Mouse (Mus musculus) megakaryocyte, embryonic 14.5 days (primary cell): ENCODE results near the gene Irs3. TPM values are rescaled to one million over a fixed set of nuclear protein-coding genes. Genes with fewer than 3 reads are reported as not detected.

Source experiments
- H3K27me3 ChIP-seq: replicated peaks from 2 replicates; pipeline ENCODE3; 2012; ENCODE audit warnings: inconsistent platforms
- H3K36me3 ChIP-seq: replicated peaks from 2 replicates; pipeline ENCODE3; 2012; ENCODE audit warnings: low read length, inconsistent platforms, mixed read lengths
- H3K4me1 ChIP-seq: 2 replicates; pipeline ENCODE4 v1.6.1; 2012; ENCODE audit warnings: inconsistent platforms
- H3K4me3 ChIP-seq: replicated peaks from 2 replicates; pipeline ENCODE3; 2012; ENCODE audit warnings: moderate library complexity, mild to moderate bottlenecking, inconsistent platforms
- H3K9me3 ChIP-seq: 2 replicates; pipeline ENCODE4 v1.6.1; 2012; ENCODE audit warnings: inconsistent platforms
- FLI1 ChIP-seq: IDR thresholded peaks from 2 replicates; pipeline ENCODE4 v1.6.1; 2012; ENCODE audit warnings: low read length, inconsistent platforms, mixed read lengths
- GATA1 ChIP-seq: IDR thresholded peaks from 3 replicates; pipeline ENCODE4 v1.6.1; 2012; ENCODE audit warnings: mixed read lengths, low read length, inconsistent platforms, borderline replicate concordance
- polyA plus RNA-seq: library from polyadenylated mRNA; stranded (reverse); fragments of >175 nt; gene quantifications from 2 replicates; pipeline ENCODE4 v1.2.3, GENCODE M21; 2012; ENCODE audit warnings: low replicate concordance; ENCODE audit not compliant: insufficient read depth

The Irs3 gene
- polyA plus RNA-seq, 1 experiment = not detected

DNA sequence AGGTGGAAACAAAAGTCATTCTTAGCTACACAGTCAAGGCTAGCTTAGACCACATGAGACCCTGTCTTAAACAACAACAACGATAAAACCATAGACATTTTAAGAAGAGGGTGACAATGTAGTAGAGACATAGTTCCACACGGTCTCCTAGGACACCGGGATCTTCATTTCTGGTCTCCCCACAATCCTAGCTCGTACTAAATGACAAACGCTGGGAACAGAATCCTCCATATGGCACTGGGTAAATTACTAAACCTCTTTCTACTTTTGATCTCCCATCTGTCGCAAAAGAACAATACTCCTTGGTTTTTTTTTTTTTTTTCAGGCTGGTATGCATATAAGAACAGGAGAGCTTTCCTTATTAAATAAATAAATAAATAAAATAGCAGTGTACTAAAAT lies 37.0 kb upstream of the Irs3 start:
- TF ChIP-seq GATA1 (no peak), FLI1 (no peak)
- Histone ChIP-seq H3K4me3 (peak overlapping the region; percentile 54), H3K4me1 (peaks cover 80% of the 10 kb centered on the region), H3K36me3 (peaks cover 46% of the 10 kb centered on the region), H3K27me3 (no peaks in the 10 kb centered on the region), H3K9me3 (no peaks in the 10 kb centered on the region)

DNA sequence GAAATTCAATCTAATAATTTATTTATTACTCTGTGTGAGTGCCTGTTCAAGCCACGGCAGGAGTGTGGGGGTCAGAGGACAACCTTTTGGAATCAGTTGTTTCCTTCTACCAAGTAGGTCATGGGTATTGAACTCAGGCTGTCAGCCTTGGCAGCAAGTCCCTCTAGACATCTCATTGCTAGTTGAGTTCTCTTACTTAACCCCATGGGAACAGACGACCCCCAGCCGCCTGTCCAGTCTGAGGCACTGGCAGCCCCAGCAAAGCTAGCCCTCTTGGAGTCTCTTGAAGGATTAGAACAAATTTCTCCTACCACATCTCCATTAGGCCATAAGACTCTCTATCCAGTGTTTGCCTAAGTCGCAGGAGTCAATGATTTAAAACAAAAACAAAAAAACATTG lies 34.2 kb upstream of the Irs3 start:
- Histone ChIP-seq H3K27me3 (no peaks in the 10 kb centered on the region), H3K36me3 (peaks cover 67% of the 10 kb centered on the region), H3K4me1 (peaks cover 69% of the 10 kb centered on the region), H3K9me3 (no peaks in the 10 kb centered on the region), H3K4me3 (no peak overlapping the region)
- no peak for TF ChIP-seq GATA1
- no peak for TF ChIP-seq FLI1

DNA sequence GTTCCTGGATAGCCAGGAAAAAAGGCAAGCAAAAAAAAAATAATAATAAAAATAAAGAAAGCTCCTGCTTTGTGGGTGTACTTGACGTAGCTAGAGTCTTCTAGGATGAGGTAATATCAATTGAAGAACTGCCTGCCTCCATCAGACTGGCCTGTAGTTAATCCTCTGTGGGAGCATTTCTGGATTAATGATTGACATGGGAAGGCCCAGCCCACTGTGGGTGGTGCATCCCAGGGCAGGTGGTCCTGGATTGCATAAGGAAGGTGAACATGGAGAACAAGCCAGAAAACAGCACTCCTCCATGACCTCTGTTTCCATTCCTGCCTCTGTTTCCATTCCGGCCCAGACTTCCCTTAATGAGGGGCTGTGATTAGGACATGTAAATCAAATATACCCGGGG lies 33.2 kb upstream of the Irs3 start:
- TF ChIP-seq GATA1 (no peak), FLI1 (no peak)
- Histone ChIP-seq H3K27me3 (no peaks in the 10 kb centered on the region), H3K36me3 (peaks cover 76% of the 10 kb centered on the region), H3K4me3 (no peak overlapping the region), H3K4me1 (peaks cover 76% of the 10 kb centered on the region), H3K9me3 (no peaks in the 10 kb centered on the region)

DNA sequence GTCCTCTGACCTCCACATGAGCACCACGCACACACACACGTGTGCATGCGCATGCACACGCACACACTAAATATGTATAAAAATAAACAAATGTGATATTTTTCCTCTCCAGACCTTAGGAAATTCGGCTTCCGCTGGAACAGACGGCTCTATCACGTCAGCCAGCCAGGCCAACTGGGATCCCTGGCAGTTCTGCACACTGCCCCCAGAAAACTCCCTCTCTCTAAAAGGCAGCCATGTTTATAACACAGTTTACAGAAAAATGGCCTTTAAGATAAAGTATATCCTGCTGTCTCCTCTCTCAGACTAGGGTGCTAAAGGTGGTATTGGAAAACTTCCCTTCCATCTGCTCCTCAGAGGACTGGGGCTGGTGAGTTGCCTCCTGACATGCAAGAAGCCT lies 32.3 kb upstream of the Irs3 start:
- TF ChIP-seq GATA1 (no peak), FLI1 (no peak)
- peaks cover 76% of the 10 kb centered on the region for H3K4me1 ChIP-seq
- no peaks in the 10 kb centered on the region for H3K9me3 ChIP-seq
- H3K27me3 ChIP-seq = no peaks in the 10 kb centered on the region
- H3K36me3 ChIP-seq = peaks cover 84% of the 10 kb centered on the region
- no peak overlapping the region for H3K4me3 ChIP-seq

DNA sequence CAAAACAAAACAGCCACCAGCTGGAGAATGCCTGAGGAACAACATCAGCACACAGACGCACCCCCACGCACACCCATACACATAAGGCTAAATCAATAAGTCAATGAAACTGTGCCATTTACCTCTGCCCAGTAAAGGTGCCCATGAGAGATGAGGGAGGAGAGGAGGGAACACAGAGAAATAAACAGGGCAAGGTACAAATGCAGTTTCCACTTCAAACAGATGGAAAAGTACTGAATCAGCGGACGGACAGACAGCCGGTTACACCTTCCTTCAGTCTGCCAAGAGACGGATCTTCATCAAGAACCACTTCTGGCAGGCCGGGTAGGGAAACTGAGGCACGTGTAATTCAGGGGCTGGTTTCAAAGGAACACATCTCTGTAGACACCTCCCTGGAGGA lies 29.3 kb upstream of the Irs3 start:
- TF ChIP-seq FLI1 = no peak
- Histone ChIP-seq H3K27me3 (no peaks in the 10 kb centered on the region), H3K4me3 (no peak overlapping the region), H3K9me3 (no peaks in the 10 kb centered on the region), H3K36me3 (peaks cover 75% of the 10 kb centered on the region), H3K4me1 (peaks cover 82% of the 10 kb centered on the region)

DNA sequence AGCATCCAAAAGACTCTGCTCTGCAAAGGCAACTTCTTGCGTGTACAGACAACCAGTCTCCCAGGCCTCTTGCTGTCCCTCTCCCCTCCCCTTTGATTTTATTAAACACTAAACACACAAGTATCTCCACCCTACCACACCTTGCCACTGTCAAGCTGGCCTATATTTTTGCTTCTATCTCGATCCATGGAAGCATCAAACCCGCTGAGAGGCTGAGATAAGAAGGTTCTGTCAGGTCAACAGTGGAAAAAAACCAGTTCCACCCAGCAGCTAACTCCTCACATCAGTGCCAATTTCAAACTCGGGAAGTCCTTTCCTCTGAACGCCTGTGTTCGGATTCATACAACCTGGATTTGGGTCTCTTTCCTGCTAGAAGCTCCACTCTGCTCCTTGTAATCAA lies 27.5 kb upstream of the Irs3 start:
- Histone ChIP-seq H3K4me1 (peaks cover 74% of the 10 kb centered on the region), H3K4me3 (no peak overlapping the region), H3K9me3 (no peaks in the 10 kb centered on the region), H3K36me3 (peaks cover 69% of the 10 kb centered on the region), H3K27me3 (no peaks in the 10 kb centered on the region)
- no peak for TF ChIP-seq GATA1
- TF ChIP-seq FLI1 = no peak

DNA sequence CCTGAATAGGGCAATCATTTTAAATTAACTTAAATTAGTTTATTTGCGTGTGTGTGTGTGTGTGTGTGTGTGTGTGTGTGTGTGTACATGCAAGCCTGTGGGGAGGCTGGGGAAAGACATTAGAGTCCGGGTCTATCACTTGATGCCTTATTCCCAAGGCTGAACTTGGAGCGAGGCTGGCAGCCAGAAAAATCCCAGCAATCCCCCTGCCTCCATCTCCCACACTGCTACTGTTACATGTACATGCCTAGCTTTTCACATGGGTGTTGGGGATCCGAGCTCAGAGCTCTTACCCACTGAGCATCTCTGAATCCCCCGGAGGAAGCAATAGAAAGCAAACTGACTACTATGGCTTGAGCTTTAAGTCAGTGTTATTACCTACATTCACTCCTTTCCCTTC lies 26.8 kb upstream of the Irs3 start:
- TF ChIP-seq FLI1 = no peak
- Histone ChIP-seq H3K4me1 (peaks cover 69% of the 10 kb centered on the region), H3K36me3 (peaks cover 66% of the 10 kb centered on the region), H3K4me3 (peak overlapping the region; percentile 33), H3K9me3 (no peaks in the 10 kb centered on the region), H3K27me3 (no peaks in the 10 kb centered on the region)

DNA sequence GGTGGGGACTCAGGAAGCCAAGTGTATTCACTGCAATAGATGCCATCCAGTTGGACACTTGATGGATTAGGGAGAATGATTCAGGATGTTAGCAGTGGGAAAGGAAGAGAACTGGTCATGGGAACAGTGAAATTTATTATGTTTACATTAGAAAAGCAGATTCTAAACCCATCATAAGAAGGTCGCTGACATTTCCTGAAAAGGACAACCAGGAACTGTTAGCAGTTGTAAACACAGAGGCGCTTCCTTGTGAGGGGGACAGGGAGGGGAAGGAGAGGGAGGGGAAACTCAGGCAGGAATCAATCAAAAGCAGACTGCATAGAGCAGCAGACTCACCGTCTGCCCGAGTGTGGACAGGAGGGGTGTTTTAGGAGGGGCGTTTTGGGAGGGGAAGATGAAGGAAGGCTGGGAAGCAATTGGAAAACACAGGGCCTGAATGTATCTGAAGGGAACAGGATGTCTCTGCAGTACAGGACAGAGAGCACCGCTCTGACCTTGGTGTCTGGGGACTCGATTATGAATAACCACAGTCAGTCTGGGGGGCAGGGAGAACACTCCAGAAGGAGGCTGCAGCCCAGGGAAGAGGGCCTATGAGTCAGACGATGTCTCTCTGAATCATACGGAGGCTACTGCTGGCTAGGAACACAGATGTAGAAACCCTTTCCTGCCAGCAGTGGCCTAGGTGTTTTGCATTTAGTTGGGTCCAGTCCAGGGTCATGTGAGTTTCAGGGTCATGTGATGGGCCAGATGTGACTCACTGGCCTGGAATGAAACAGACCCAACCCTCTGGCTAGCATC lies 26.1 kb upstream of the Irs3 start:
- H3K4me1 ChIP-seq = peaks cover 69% of the 10 kb centered on the region
- H3K4me3 ChIP-seq = peak overlapping the region; percentile 87
- H3K9me3 ChIP-seq = no peaks in the 10 kb centered on the region
- H3K27me3 ChIP-seq = no peaks in the 10 kb centered on the region
- H3K36me3 ChIP-seq = peaks cover 67% of the 10 kb centered on the region
- TF ChIP-seq FLI1 = no peak
- no peak for TF ChIP-seq GATA1

DNA sequence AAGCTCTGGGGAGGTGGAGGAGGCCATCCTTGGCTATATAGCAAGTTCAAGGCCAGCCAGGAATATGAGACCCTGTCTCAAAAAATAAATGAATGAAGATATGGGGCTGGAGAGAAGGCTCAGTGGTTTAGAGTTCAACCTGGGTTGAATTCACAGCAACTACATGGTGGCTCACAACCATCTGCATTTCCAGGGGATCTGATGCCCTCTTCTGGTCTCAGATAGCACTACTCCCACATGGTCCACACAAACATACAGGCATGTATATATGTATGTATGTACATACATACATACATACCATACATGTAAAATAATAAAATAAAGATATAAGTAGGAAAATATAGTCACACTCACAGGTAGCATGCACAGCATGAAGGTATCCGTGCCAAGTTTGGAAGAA lies 24.7 kb upstream of the Irs3 start:
- H3K9me3 ChIP-seq = no peaks in the 10 kb centered on the region
- no peak overlapping the region for H3K4me3 ChIP-seq
- H3K27me3 ChIP-seq = no peaks in the 10 kb centered on the region
- peaks cover 61% of the 10 kb centered on the region for H3K4me1 ChIP-seq
- TF ChIP-seq FLI1 = no peak
- no peak for TF ChIP-seq GATA1
- H3K36me3 ChIP-seq = peaks cover 72% of the 10 kb centered on the region

DNA sequence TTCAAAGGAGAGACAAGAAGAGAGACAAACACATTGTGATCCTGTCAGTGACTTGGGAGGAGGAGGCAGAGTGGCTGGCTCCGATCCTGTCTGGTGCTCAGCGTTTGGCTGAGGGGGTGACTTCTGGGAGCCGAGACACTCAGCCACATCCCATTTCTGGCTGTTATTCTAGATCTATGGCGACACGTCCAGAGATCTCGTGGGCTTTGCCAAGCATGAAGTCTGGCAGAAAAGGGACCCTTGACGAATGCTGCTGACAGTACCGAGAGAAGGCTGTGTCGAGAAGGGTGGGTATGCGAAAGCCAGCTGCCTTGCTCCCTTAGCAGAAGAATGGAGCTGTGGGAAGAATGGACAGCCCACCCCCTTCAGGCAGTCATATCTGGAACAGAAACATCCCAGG lies 23.5 kb upstream of the Irs3 start:
- H3K4me3 ChIP-seq = no peak overlapping the region
- peaks cover 49% of the 10 kb centered on the region for H3K4me1 ChIP-seq
- no peaks in the 10 kb centered on the region for H3K27me3 ChIP-seq
- no peak for TF ChIP-seq GATA1
- no peak for TF ChIP-seq FLI1
- H3K36me3 ChIP-seq = peaks cover 72% of the 10 kb centered on the region
- no peaks in the 10 kb centered on the region for H3K9me3 ChIP-seq

DNA sequence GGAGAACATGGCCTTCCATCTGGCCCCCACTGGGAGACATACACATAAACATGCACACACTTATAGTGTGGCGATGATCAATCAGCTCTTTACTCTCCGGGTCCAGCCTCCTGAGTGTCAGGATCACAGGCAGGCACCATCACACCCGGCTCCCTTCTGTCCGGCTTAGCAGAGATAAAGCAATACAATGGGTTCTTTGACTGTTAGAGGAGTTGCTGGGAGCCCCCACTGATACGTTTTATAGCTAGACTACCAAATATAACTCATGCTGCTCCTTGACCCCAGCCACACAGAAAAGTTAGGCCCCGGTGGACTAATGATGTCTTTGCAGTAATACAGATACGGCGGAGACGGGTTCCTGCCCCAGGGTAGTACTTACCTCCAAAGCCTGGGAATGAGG lies 17.5 kb upstream of the Irs3 start:
- no peak overlapping the region for H3K4me3 ChIP-seq
- peaks cover 93% of the 10 kb centered on the region for H3K36me3 ChIP-seq
- no peaks in the 10 kb centered on the region for H3K4me1 ChIP-seq
- H3K27me3 ChIP-seq = no peaks in the 10 kb centered on the region
- no peaks in the 10 kb centered on the region for H3K9me3 ChIP-seq
- TF ChIP-seq FLI1 (no peak), GATA1 (no peak)
